ENCODE assay signal across 12 mouse cellular contexts in genomic region chr2:79369061-79369524, GRCm38 (mm10).
DNase-seq lines count a peak whose midpoint lies in the region; ATAC-seq and TF ChIP-seq lines count a peak whose summit lies in the region.
"Had no signal": no experiment of that assay in that cellular context is flagged by ENCODE, and none has a peak within 500 bp of the region (broad histone marks: within the 10 kb centered on the region; RNA-seq: fewer than 3 reads in every experiment).

No protein-coding gene starts in this region.

- intact Hi-C loops in heart, postnatal 36 days (cut with DNase I) = no loop called here

- no peaks in the 10 kb centered on the region for H3K9me3 ChIP-seq in stomach, embryonic 14.5 days (ENCODE audit: control insufficient read depth, low read depth, low read length)
- H3K9me3 ChIP-seq in stomach, postnatal 0 days (ENCODE audit: control insufficient read depth, low read length) = no peaks in the 10 kb centered on the region
- H3K9me3 ChIP-seq: embryonic facial prominence, embryonic 12.5 days; limb, embryonic 15.5 days had no signal

- TF ChIP-seq CTCF in stomach, postnatal 0 days (IDR thresholded peaks at IDR 0.05; ENCODE audit: low read depth) = no peak

- WGBS in stomach, embryonic 14.5 days = 78% methylated on average over 7 of the region's 7 CpGs
- 70% methylated on average over 7 of the region's 7 CpGs for WGBS in stomach, postnatal 0 days

- ATAC-seq in stomach, embryonic 14.5 days (ENCODE audit: insufficient number of reproducible peaks, insufficient read depth, low FRiP score, low read depth) = 0 out of 2 replicates have a peak, but pooled peaks have one; percentile 49
- ATAC-seq in stomach, postnatal 0 days (ENCODE audit: low FRiP score, low TSS enrichment) = no peak
- ATAC-seq: forebrain, postnatal 0 days had no signal

- H3K27me3 ChIP-seq in stomach, embryonic 14.5 days (ENCODE audit: control insufficient read depth, insufficient read depth, low read length) = no peaks in the 10 kb centered on the region
- no peaks in the 10 kb centered on the region for H3K27me3 ChIP-seq in stomach, postnatal 0 days (ENCODE audit: control insufficient read depth, insufficient read depth, low read length)
- H3K27me3 ChIP-seq: embryonic facial prominence, embryonic 12.5 days; limb, embryonic 15.5 days had no signal

- no peak overlapping the region for H3K4me2 ChIP-seq in stomach, embryonic 14.5 days (replicated peaks; ENCODE audit: low read depth, low read length)
- H3K4me2 ChIP-seq in stomach, postnatal 0 days (replicated peaks; ENCODE audit: low read depth) = no peak overlapping the region
- H3K4me2 ChIP-seq: embryonic facial prominence, embryonic 12.5 days; limb, embryonic 15.5 days had no signal

- peak; percentile 6 to 12 for DNase-seq in heart, postnatal 36 days
- DNase-seq in heart, adult 8-10 months (ENCODE audit: low spot score) = no peak
- DNase-seq in stomach, postnatal 0 days (ENCODE audit: low spot score) = no peak
- DNase-seq in liver = peak; percentile 45
- peak; percentile 75 for DNase-seq in yolk sac, embryonic 10.5 days (ENCODE audit: low spot score)
- DNase-seq in frontal cortex, postnatal 25 days (ENCODE audit: low spot score in 2 of 2) = no peak
- no peak for DNase-seq in layer of hippocampus, adult 18-20 months (ENCODE audit: low spot score in 2 of 2)
- DNase-seq: forebrain, postnatal 0 days; kidney, adult 9 months had no signal

- H3K4me3 ChIP-seq in stomach, embryonic 14.5 days (ENCODE audit: low read depth, low read length) = no peak overlapping the region
- no peak overlapping the region for H3K4me3 ChIP-seq in stomach, postnatal 0 days (ENCODE audit: low read depth, low read length)
- H3K4me3 ChIP-seq: embryonic facial prominence, embryonic 12.5 days; limb, embryonic 15.5 days had no signal

- no peak overlapping the region for H3K27ac ChIP-seq in stomach, embryonic 14.5 days (ENCODE audit: low read length)
- H3K27ac ChIP-seq in stomach, postnatal 0 days (replicated peaks) = no peak overlapping the region
- H3K27ac ChIP-seq: embryonic facial prominence, embryonic 12.5 days; limb, embryonic 15.5 days had no signal

- H3K9ac ChIP-seq in stomach, embryonic 14.5 days (replicated peaks; ENCODE audit: low read depth, low read length) = no peak overlapping the region
- H3K9ac ChIP-seq in stomach, postnatal 0 days (ENCODE audit: low read length) = no peak overlapping the region
- H3K9ac ChIP-seq: embryonic facial prominence, embryonic 12.5 days; forebrain, postnatal 0 days; limb, embryonic 15.5 days had no signal

- no peaks in the 10 kb centered on the region for H3K4me1 ChIP-seq in stomach, embryonic 14.5 days (ENCODE audit: control insufficient read depth, insufficient read depth, low read length)
- H3K4me1 ChIP-seq in stomach, postnatal 0 days (replicated peaks; ENCODE audit: control insufficient read depth, insufficient read depth) = no peaks in the 10 kb centered on the region
- H3K4me1 ChIP-seq: limb, embryonic 15.5 days had no signal

- H3K36me3 ChIP-seq in stomach, embryonic 14.5 days (ENCODE audit: control insufficient read depth, insufficient read depth, low read length) = no peaks in the 10 kb centered on the region
- H3K36me3 ChIP-seq in stomach, postnatal 0 days (ENCODE audit: control insufficient read depth, insufficient read depth, low read length) = no peaks in the 10 kb centered on the region
- H3K36me3 ChIP-seq: embryonic facial prominence, embryonic 12.5 days; limb, embryonic 15.5 days had no signal

- TF ChIP-seq EP300 in stomach, postnatal 0 days (optimal IDR thresholded peaks at IDR 0.05) = no peak

Comparison
In these comparisons a context has a peak if more than half of its experiments do, and no peak if none do; other contexts are left out.
1. DNase-seq: peak in heart, postnatal 36 days (2 of 2), liver (single experiment) and yolk sac, embryonic 10.5 days (single experiment); none in heart, adult 8-10 months (single experiment), stomach, postnatal 0 days (single experiment), frontal cortex, postnatal 25 days (0 of 2) and layer of hippocampus, adult 18-20 months (0 of 2).